Mouse (Mus musculus): ENCODE results near the gene Sectm1a. TPM values are rescaled to one million over a fixed set of nuclear protein-coding genes. Genes with fewer than 3 reads are reported as not detected.

Gene Sectm1a
- not detected in 2 replicates for polyA plus RNA-seq (2021; fragmentation: Nextera tagmentation)
- long read RNA-seq, experiment 1: 0 reads
- long read RNA-seq, experiment 2: 0 reads

GRCm38 (mm10) chr11:121081120-121081519 lies at the start of gene Sectm1a:
Sectm1a (minus strand) TSS chr11:121081220.

GRCm38 (mm10) chr11:121118577-121118976 lies 37.6 kb upstream of the Sectm1a start, which contains the start of gene Tex19.2:
Tex19.2 (minus strand) TSS chr11:121118677.

GRCm38 (mm10) chr11:121063379-121063778 lies 17.6 kb downstream of the Sectm1a start, which contains the start of gene Sectm1b:
Sectm1b (minus strand) TSS chr11:121063569.

GRCm38 (mm10) chr11:121039302-121039701 lies 41.7 kb downstream of the Sectm1a start, which contains the start of gene Cd7:
Cd7 (minus strand) TSS chr11:121039418.

Other genes starting within 250 kb of the Sectm1a start
- gene Ccdc57, start 148.3 kb downstream of the Sectm1a start, polyA plus RNA-seq (2021; fragmentation: Nextera tagmentation): 1.3 and 1.4 TPM in 2 replicates
- gene Slc16a3, start 132.7 kb downstream of the Sectm1a start, polyA plus RNA-seq (2021; fragmentation: Nextera tagmentation): 2.2 and 3.5 TPM in 2 replicates
- 31.1 and 34.1 TPM in 2 replicates for gene Csnk1d, start 89.9 kb downstream of the Sectm1a start, polyA plus RNA-seq (2021; fragmentation: Nextera tagmentation)
- 1.8 and 3.6 TPM in 2 replicates for gene Cd7, start 41.8 kb downstream of the Sectm1a start, polyA plus RNA-seq (2021; fragmentation: Nextera tagmentation)
- gene Sectm1b, start 17.7 kb downstream of the Sectm1a start, polyA plus RNA-seq (2021; fragmentation: Nextera tagmentation): not detected in 2 replicates
- gene Tex19.2, start 37.5 kb upstream of the Sectm1a start, polyA plus RNA-seq (2021; fragmentation: Nextera tagmentation): not detected in 2 replicates
- gene Tex19.1, start 64.9 kb upstream of the Sectm1a start, polyA plus RNA-seq (2021; fragmentation: Nextera tagmentation): not detected in 2 replicates
- gene Uts2r, start 79.1 kb upstream of the Sectm1a start, polyA plus RNA-seq (2021; fragmentation: Nextera tagmentation): 0.20 and 0.34 TPM in 2 replicates
- 7.3 and 8.3 TPM in 2 replicates for gene Hexdc, start 123.2 kb upstream of the Sectm1a start, polyA plus RNA-seq (2021; fragmentation: Nextera tagmentation)
- gene Ogfod3, start 123.5 kb upstream of the Sectm1a start, polyA plus RNA-seq (2021; fragmentation: Nextera tagmentation): 20.1 and 20.6 TPM in 2 replicates
- 12.1 and 16.7 TPM in 2 replicates for gene Cybc1, start 148.1 kb upstream of the Sectm1a start, polyA plus RNA-seq (2021; fragmentation: Nextera tagmentation)
- 14.5 and 22.4 TPM in 2 replicates for gene Narf, start 156.0 kb upstream of the Sectm1a start, polyA plus RNA-seq (2021; fragmentation: Nextera tagmentation)
- 5.5 and 10.0 TPM in 2 replicates for gene Foxk2, start 178.8 kb upstream of the Sectm1a start, polyA plus RNA-seq (2021; fragmentation: Nextera tagmentation)

All from left cerebral cortex, adult 6 months (tissue).